In the genomic region with DNA sequence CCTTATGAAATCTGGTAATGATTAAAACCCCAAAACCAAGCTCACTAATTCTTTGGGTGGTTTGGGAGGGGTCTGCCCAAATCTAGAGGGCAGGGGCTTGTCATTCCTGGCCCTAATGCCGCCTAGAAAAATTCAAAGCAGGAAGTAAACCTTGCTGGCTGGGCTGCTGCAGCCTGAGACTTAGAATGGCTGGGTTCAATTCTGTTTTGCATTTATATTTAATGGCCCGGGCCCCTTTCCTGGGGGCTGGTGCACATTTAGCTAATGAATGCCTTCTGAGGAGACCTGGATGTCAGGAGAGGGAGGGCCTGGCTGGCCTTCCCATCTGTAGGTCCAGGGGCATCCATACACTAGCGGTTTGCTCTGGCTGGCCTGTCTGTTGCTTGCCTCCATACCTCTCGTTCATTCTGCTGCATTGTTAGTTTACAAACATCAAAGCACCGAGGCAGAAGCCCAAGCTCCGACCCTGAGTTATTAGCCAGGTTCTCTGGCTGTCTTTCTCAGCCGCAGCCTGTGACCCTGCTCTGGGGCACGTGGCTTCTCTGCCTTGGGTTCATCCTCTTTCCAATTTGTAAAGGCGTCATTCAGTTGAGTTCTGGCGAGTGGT, we compare ENCODE assay signal across 13 mouse cellular contexts.
DNase-seq lines count a peak whose midpoint lies in the region; ATAC-seq and TF ChIP-seq lines count a peak whose summit lies in the region.
"Had no signal": no experiment of that assay in that cellular context is flagged by ENCODE, and none has a peak within 500 bp of the region (broad histone marks: within the 10 kb centered on the region; RNA-seq: fewer than 3 reads in every experiment).

No protein-coding gene starts in this region.

- no peaks in the 10 kb centered on the region for H3K27me3 ChIP-seq in ES-Bruce4 (ENCODE audit: control insufficient read depth, insufficient read depth, low read length, poor library complexity, severe bottlenecking)
- H3K27me3 ChIP-seq in hindbrain, embryonic 14.5 days (ENCODE audit: control insufficient read depth, insufficient read depth, low read length), result no peaks in the 10 kb centered on the region
- no peaks in the 10 kb centered on the region for H3K27me3 ChIP-seq in midbrain, embryonic 12.5 days
- H3K27me3 ChIP-seq in heart, adult 2 months (ENCODE audit: control insufficient read depth, insufficient read depth, low read length), result no peaks in the 10 kb centered on the region
- H3K27me3 ChIP-seq: Patski had no signal

- H3K27ac ChIP-seq in ES-Bruce4 (ENCODE audit: insufficient read depth, low read length), result peak overlapping the region; percentile 71
- H3K27ac ChIP-seq in hindbrain, embryonic 14.5 days, result 0 out of 2 replicates have a peak overlapping the region, but pooled peaks have one; percentile 28
- H3K27ac ChIP-seq in midbrain, embryonic 12.5 days (replicated peaks), result no peak overlapping the region; the same call in 1 of the 2 replicates
- H3K27ac ChIP-seq in heart, adult 2 months, result no peak overlapping the region
- H3K27ac ChIP-seq: heart, embryonic 10.5 days had no signal

- no peak for TF ChIP-seq POLR2A in ES-Bruce4 (IDR thresholded peaks at IDR 0.05; ENCODE audit: insufficient read depth, low read length)
- TF ChIP-seq POLR2A in heart, adult 2 months (IDR thresholded peaks at IDR 0.05; ENCODE audit: insufficient read depth, low read depth, low read length), result no peak

- peak; percentile 45 for DNase-seq in embryo, embryonic 11 days
- no peak for DNase-seq in hindbrain, embryonic 14.5 days (ENCODE audit: low spot score)
- DNase-seq in layer of hippocampus, adult 9-10 months (ENCODE audit: low spot score), result no peak
- no peak for DNase-seq in heart, adult 2 months
- no peak for DNase-seq in thymus, postnatal 10 days (ENCODE audit: low spot score in 2 of 2)
- DNase-seq in cerebellum, adult 18-20 months, result no peak
- DNase-seq: kidney, postnatal 36 days; lung, adult 18-20 months had no signal

- peak; percentile 38; the same call in 1 of the 2 replicates for ATAC-seq in hindbrain, embryonic 14.5 days (ENCODE audit: low FRiP score)
- ATAC-seq in midbrain, embryonic 12.5 days (ENCODE audit: low FRiP score, low read depth), result peak; percentile 63; the same call in 1 of the 2 replicates
- ATAC-seq: CD4-positive, CD25-positive, alpha-beta regulatory T cell, adult 4 months; Patski had no signal

- H3K79me2 ChIP-seq in heart, adult 2 months (replicated peaks; ENCODE audit: control insufficient read depth, insufficient read depth, low read length), result peaks cover 10% of the 10 kb centered on the region

- H3K9me3 ChIP-seq in ES-Bruce4 (replicated peaks; ENCODE audit: control insufficient read depth, insufficient read depth, low read length, poor library complexity, severe bottlenecking), result no peaks in the 10 kb centered on the region
- no peaks in the 10 kb centered on the region for H3K9me3 ChIP-seq in hindbrain, embryonic 14.5 days (ENCODE audit: control insufficient read depth, low read length)
- no peaks in the 10 kb centered on the region for H3K9me3 ChIP-seq in midbrain, embryonic 12.5 days
- H3K9me3 ChIP-seq: heart, embryonic 10.5 days had no signal

- no peak overlapping the region for H3K4me3 ChIP-seq in ES-Bruce4 (ENCODE audit: low read depth, low read length)
- no peak overlapping the region for H3K4me3 ChIP-seq in hindbrain, embryonic 14.5 days (replicated peaks; ENCODE audit: low read length)
- H3K4me3 ChIP-seq in midbrain, embryonic 12.5 days, result no peak overlapping the region
- no peak overlapping the region for H3K4me3 ChIP-seq in heart, adult 2 months
- H3K4me3 ChIP-seq: heart, embryonic 10.5 days had no signal

- no peak overlapping the region for H3K4me2 ChIP-seq in hindbrain, embryonic 14.5 days (replicated peaks)
- H3K4me2 ChIP-seq in midbrain, embryonic 12.5 days (replicated peaks), result no peak overlapping the region

- no peak overlapping the region for H3K9ac ChIP-seq in ES-Bruce4 (ENCODE audit: low read depth, poor library complexity, severe bottlenecking)
- no peak overlapping the region for H3K9ac ChIP-seq in hindbrain, embryonic 14.5 days
- H3K9ac ChIP-seq in midbrain, embryonic 12.5 days (replicated peaks), result no peak overlapping the region
- no peak overlapping the region for H3K9ac ChIP-seq in heart, adult 2 months (ENCODE audit: low read depth, low read length)

- TF ChIP-seq CTCF in ES-Bruce4 (IDR thresholded peaks at IDR 0.05; ENCODE audit: low read depth, low read length), result no peak
- no peak for TF ChIP-seq CTCF in heart, adult 2 months (IDR thresholded peaks at IDR 0.05)

- no peaks in the 10 kb centered on the region for H3K36me3 ChIP-seq in ES-Bruce4 (ENCODE audit: control insufficient read depth, insufficient read depth, low read length, poor library complexity, severe bottlenecking)
- no peaks in the 10 kb centered on the region for H3K36me3 ChIP-seq in hindbrain, embryonic 14.5 days (replicated peaks; ENCODE audit: control insufficient read depth, insufficient read depth)
- H3K36me3 ChIP-seq in midbrain, embryonic 12.5 days, result no peaks in the 10 kb centered on the region
- no peaks in the 10 kb centered on the region for H3K36me3 ChIP-seq in heart, adult 2 months (ENCODE audit: control insufficient read depth, insufficient read depth, low read length)
- H3K36me3 ChIP-seq: heart, embryonic 10.5 days had no signal

- 28% methylated on average over 10 of the region's 10 CpGs for WGBS in hindbrain, embryonic 14.5 days
- 19% methylated on average over 10 of the region's 10 CpGs for whole genome bisulfite sequencing in midbrain, embryonic 12.5 days
- WGBS in heart, adult 2 months, result 68% methylated on average over 10 of the region's 10 CpGs

- TF ChIP-seq EP300 in ES-Bruce4 (IDR thresholded peaks at IDR 0.05; ENCODE audit: insufficient read depth, low read depth, low read length), result no peak
- TF ChIP-seq EP300 in heart, adult 2 months (IDR thresholded peaks at IDR 0.05; ENCODE audit: insufficient read depth, low read depth, low read length), result no peak

- intact Hi-C loops in heart, adult 2 months (cut with DNase I), result no loop called here

- H3K4me1 ChIP-seq in ES-Bruce4 (ENCODE audit: control insufficient read depth, insufficient read depth, low read length), result peaks cover 14% of the 10 kb centered on the region
- H3K4me1 ChIP-seq in hindbrain, embryonic 14.5 days (replicated peaks; ENCODE audit: control insufficient read depth, insufficient read depth, low read length), result peaks cover 33% of the 10 kb centered on the region
- H3K4me1 ChIP-seq in midbrain, embryonic 12.5 days, result peaks cover 16% of the 10 kb centered on the region
- peaks cover 23% of the 10 kb centered on the region for H3K4me1 ChIP-seq in heart, adult 2 months (ENCODE audit: control insufficient read depth, insufficient read depth, low read length)

Comparison
In these comparisons a context has a peak if more than half of its experiments do, and no peak if none do; other contexts are left out.
1. H3K27ac ChIP-seq: peak in ES-Bruce4 (single experiment) and hindbrain, embryonic 14.5 days (single experiment); none in midbrain, embryonic 12.5 days (single experiment) and heart, adult 2 months (single experiment).